ENCODE assay signal across 8 mouse cellular contexts in genomic region chr12:112145211-112145874, GRCm38 (mm10). TPM values are rescaled to one million over a fixed set of nuclear protein-coding genes. Genes with fewer than 3 reads are reported as not detected.
DNase-seq lines count a peak whose midpoint lies in the region; ATAC-seq and TF ChIP-seq lines count a peak whose summit lies in the region.

No protein-coding gene starts in this region.

- peak in 1 of 3 experiments; percentile 93; a peak in 2 of 6 replicates for TF ChIP-seq CTCF in MEL (IDR thresholded peaks at IDR 0.05 in 2 of 3, conservative IDR thresholded peaks at IDR 0.05 in 1 of 3; ENCODE audit: control insufficient read depth in 1 of 3, insufficient read depth in 1 of 3, low read depth in 2 of 3, low read length in 3 of 3, poor library complexity in 1 of 3, severe bottlenecking in 1 of 3)
- peak; percentile 99 for TF ChIP-seq CTCF in forebrain, postnatal 0 days (IDR thresholded peaks at IDR 0.05; ENCODE audit: low read depth)
- TF ChIP-seq CTCF in layer of hippocampus, adult 2 months (conservative IDR thresholded peaks at IDR 0.05): peak; percentile 97
- TF ChIP-seq CTCF in olfactory bulb, adult 2 months (IDR thresholded peaks at IDR 0.05; ENCODE audit: insufficient read depth, low read depth, low read length): peak; percentile 95

- peak overlapping the region; percentile 26 to 29 for H3K4me3 ChIP-seq in MEL (ENCODE audit: control insufficient read depth in 1 of 2, insufficient read depth in 1 of 2, low read depth in 2 of 2, low read length in 2 of 2)
- H3K4me3 ChIP-seq in forebrain, postnatal 0 days (ENCODE audit: low read depth, low read length): peak overlapping the region; percentile 59
- H3K4me3 ChIP-seq in layer of hippocampus, adult 2 months: peak overlapping the region; percentile 55
- peak overlapping the region; percentile 61 for H3K4me3 ChIP-seq in olfactory bulb, adult 2 months (ENCODE audit: insufficient read depth, low read depth, low read length)

- peak overlapping the region; percentile 6; the same call in 1 of the 2 replicates for H3K9ac ChIP-seq in MEL (ENCODE audit: control insufficient read depth, low read depth, low read length, poor library complexity, severe bottlenecking)
- H3K9ac ChIP-seq in forebrain, postnatal 0 days: peak overlapping the region; percentile 69

- peak; percentile 86 for TF ChIP-seq RAD21 in MEL (IDR thresholded peaks at IDR 0.05; ENCODE audit: low read depth, low read length)

- peaks cover 5% of the 10 kb centered on the region; the same call in 1 of the 2 replicates for H3K9me3 ChIP-seq in MEL (replicated peaks; ENCODE audit: insufficient read depth, low read length)
- no peaks in the 10 kb centered on the region for H3K9me3 ChIP-seq in forebrain, postnatal 0 days (ENCODE audit: low read length)

- WGBS in forebrain, postnatal 0 days: 1% methylated on average over 37 of the region's 37 CpGs
- WGBS in olfactory bulb, adult 2 months: under 1% methylated on average over 37 of the region's 37 CpGs

- TF ChIP-seq POLR2A in MEL (IDR thresholded peaks at IDR 0.05; ENCODE audit: control insufficient read depth in 1 of 2, insufficient read depth in 1 of 2, low read depth in 1 of 2, low read length in 2 of 2, poor library complexity in 1 of 2): no peak
- no peak for TF ChIP-seq POLR2A in olfactory bulb, adult 2 months (IDR thresholded peaks at IDR 0.05; ENCODE audit: insufficient read depth, low read depth, low read length)

- no peaks in the 10 kb centered on the region for H3K4me1 ChIP-seq in MEL (ENCODE audit: control insufficient read depth in 1 of 2, insufficient read depth in 2 of 2, low read length in 2 of 2)
- peaks cover 8% of the 10 kb centered on the region; the same call in 1 of the 2 replicates for H3K4me1 ChIP-seq in forebrain, postnatal 0 days (ENCODE audit: insufficient read depth)
- peaks cover 59% of the 10 kb centered on the region for H3K4me1 ChIP-seq in olfactory bulb, adult 2 months (ENCODE audit: control insufficient read depth, insufficient read depth, low read length)

- H3K4me2 ChIP-seq in forebrain, postnatal 0 days (ENCODE audit: low read depth): peak overlapping the region; percentile 90

- H3K36me3 ChIP-seq in MEL (ENCODE audit: control insufficient read depth in 1 of 2, insufficient read depth in 2 of 2, low read length in 2 of 2): no peaks in the 10 kb centered on the region
- no peaks in the 10 kb centered on the region for H3K36me3 ChIP-seq in forebrain, postnatal 0 days (ENCODE audit: insufficient read depth)

- peak; percentile 65 for ATAC-seq in forebrain, postnatal 0 days

- TF ChIP-seq EP300 in MEL (IDR thresholded peaks at IDR 0.05; ENCODE audit: low read depth in 1 of 2, low read length in 2 of 2): no peak

- peak; percentile 87 for DNase-seq in MEL (ENCODE audit: low read depth, low spot score)
- DNase-seq in cerebellum, adult 11-12 months: peak; percentile 49
- peak; percentile 93 for DNase-seq in forebrain, postnatal 0 days
- peak; percentile 92 for DNase-seq in heart, postnatal 4 days
- peak; percentile 68 to 85 for DNase-seq in layer of hippocampus, adult 2 months (ENCODE audit: low spot score in 2 of 2)
- peak; percentile 79 to 80 for DNase-seq in lung, adult 18-20 months
- DNase-seq in thymus, adult 18-20 months: peak; percentile 21 to 28

- H3K79me2 ChIP-seq in MEL (ENCODE audit: control insufficient read depth, insufficient read depth, low read length, poor library complexity): no peaks in the 10 kb centered on the region

- H3K27ac ChIP-seq in MEL (ENCODE audit: control insufficient read depth, low read depth, low read length): no peak overlapping the region
- peak overlapping the region; percentile 77 for H3K27ac ChIP-seq in forebrain, postnatal 0 days (ENCODE audit: low read depth, low read length)
- H3K27ac ChIP-seq in layer of hippocampus, adult 2 months: no peak overlapping the region
- no peak overlapping the region for H3K27ac ChIP-seq in olfactory bulb, adult 2 months (ENCODE audit: insufficient read depth, low read depth, low read length)

- no peaks in the 10 kb centered on the region for H3K27me3 ChIP-seq in MEL (ENCODE audit: control insufficient read depth in 1 of 2, insufficient read depth in 2 of 2, low read length in 2 of 2)
- peaks cover 4% of the 10 kb centered on the region for H3K27me3 ChIP-seq in forebrain, postnatal 0 days (ENCODE audit: insufficient read depth, low read length)

TF ChIP-seq in MEL, 35 proteins besides CTCF, POLR2A, EP300 and RAD21:
- TF ChIP-seq POLR2AphosphoS5 (IDR thresholded peaks at IDR 0.05; ENCODE audit: borderline replicate concordance, low read depth, low read length) (no peak), ZC3H11A (IDR thresholded peaks at IDR 0.05; ENCODE audit: low read depth, low read length) (peak; percentile 87), SMC3 (IDR thresholded peaks at IDR 0.05; ENCODE audit: low read depth, low read length) (peak; percentile 92), MXI1 (IDR thresholded peaks at IDR 0.05; ENCODE audit: low read depth, low read length) (peak; percentile 82), MYC (IDR thresholded peaks at IDR 0.05; ENCODE audit: low read depth, low read length) (peak; percentile 23; the same call in 1 of the 2 replicates), TCF12 (IDR thresholded peaks at IDR 0.05; ENCODE audit: low read depth, low read length) (peak; percentile 5; the same call in 1 of the 2 replicates), SIN3A (IDR thresholded peaks at IDR 0.05; ENCODE audit: low read length) (peak; percentile 76), MAX (IDR thresholded peaks at IDR 0.05; ENCODE audit: low read length) (peak; percentile 42; the same call in 1 of the 2 replicates), POLR2AphosphoS2 (IDR thresholded peaks at IDR 0.05; ENCODE audit: low read length) (no peak), MAFK (IDR thresholded peaks at IDR 0.05; ENCODE audit: borderline replicate concordance, low read depth, low read length) (no peak), MAZ (IDR thresholded peaks at IDR 0.05; ENCODE audit: low read depth, low read length) (peak; percentile 38; the same call in 1 of the 2 replicates)

RNA-seq across cellular contexts. Expression of gene Kif26a, which starts 0.7 kb away (rescaled TPM):
- 4.4 and 6.9 TPM in 2 replicates for total RNA-seq in MEL (2012; rRNA removed)
- polyA plus RNA-seq in MEL (2012; ENCODE audit: insufficient read depth in 1 of 2, insufficient read length in 2 of 2, low read depth in 1 of 2, low replicate concordance in 2 of 2, missing spikeins in 1 of 2): 1 to 10 TPM in 1 of 2 experiments, not detected in 1; 4.8 TPM
- total RNA-seq in forebrain, postnatal 0 days (2014; rRNA removed): 50.4 and 55.1 TPM in 2 replicates
- polyA plus RNA-seq in forebrain, postnatal 0 days (2015; fragmentation: Nextera tagmentation; extraction: Ambion mirVana): 5.0 and 6.2 TPM in 2 replicates
- total RNA-seq in heart, postnatal 4 days (2021): 10 to 100 TPM; 29.0 to 32.5 TPM
- total RNA-seq in layer of hippocampus, adult 2 months (2021): 1 to 10 TPM; 5.0 to 5.8 TPM
- not detected in 2 replicates for polyA plus RNA-seq in olfactory bulb, adult 2 months (2012; ENCODE audit: insufficient read depth, insufficient read length, low replicate concordance, missing spikeins)

RNA-seq across cellular contexts. Expression of gene Aspg, which starts 38.9 kb away (rescaled TPM):
- total RNA-seq in MEL (2012; rRNA removed): not detected in 2 replicates
- not detected for polyA plus RNA-seq in MEL (2012; ENCODE audit: insufficient read depth in 1 of 2, insufficient read length in 2 of 2, low read depth in 1 of 2, low replicate concordance in 2 of 2, missing spikeins in 1 of 2)
- total RNA-seq in forebrain, postnatal 0 days (2014; rRNA removed): 2.9 and 3.9 TPM in 2 replicates
- polyA plus RNA-seq in forebrain, postnatal 0 days (2015; fragmentation: Nextera tagmentation; extraction: Ambion mirVana): 0.52 and 1.3 TPM in 2 replicates
- under 1 TPM; 0.20 to 0.26 TPM for total RNA-seq in heart, postnatal 4 days (2021)
- 1 to 10 TPM; 1.4 to 3.4 TPM for total RNA-seq in layer of hippocampus, adult 2 months (2021)
- polyA plus RNA-seq in olfactory bulb, adult 2 months (2012; ENCODE audit: insufficient read depth, insufficient read length, low replicate concordance, missing spikeins): not detected in 2 replicates

Comparison
In these comparisons a context has a peak if more than half of its experiments do, and no peak if none do; other contexts are left out.
1. DNase-seq: peak in every context shown above with its lines; median percentile 93 in forebrain, postnatal 0 days; 92 in heart, postnatal 4 days; 87 in MEL; 80 in lung, adult 18-20 months; 76 in layer of hippocampus, adult 2 months; 49 in cerebellum, adult 11-12 months; 24 in thymus, adult 18-20 months.